In the genomic region with DNA sequence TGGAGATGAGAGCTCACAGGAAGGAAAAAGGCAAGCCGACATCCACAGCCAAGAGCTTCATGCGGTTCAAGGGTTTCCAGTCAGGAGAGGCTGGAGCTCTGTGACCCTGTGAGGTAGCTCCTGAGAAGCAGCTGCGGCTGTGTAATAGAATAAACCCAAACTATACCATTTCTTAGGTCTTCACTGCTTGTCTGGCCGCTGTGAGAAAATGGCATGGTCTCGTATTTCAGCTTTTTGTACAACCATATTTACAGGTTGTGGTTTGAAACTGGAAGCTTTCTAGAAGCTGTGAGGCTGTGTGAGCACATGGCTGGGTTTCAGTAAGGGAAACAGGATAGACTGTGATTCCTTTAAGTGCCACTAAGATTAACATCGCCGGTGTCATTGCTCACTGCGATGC, we compare ENCODE assay signal across 28 mouse cellular contexts.
A peak's percentile ranks its signal among the peaks of the same experiment; 100 is the strongest.
DNase-seq lines count a peak whose midpoint lies in the region; ATAC-seq lines count a peak whose summit lies in the region.
"Had no signal": no experiment of that assay in that cellular context is flagged by ENCODE, and none has a peak within 500 bp of the region (broad histone marks: within the 10 kb centered on the region; RNA-seq: fewer than 3 reads in every experiment).

No protein-coding gene starts in this region.

- no peaks in the 10 kb centered on the region for H3K4me1 ChIP-seq in embryonic facial prominence, embryonic 11.5 days (ENCODE audit: control insufficient read depth, insufficient read depth, low read length)
- H3K4me1 ChIP-seq in embryonic facial prominence, embryonic 10.5 days: no peaks in the 10 kb centered on the region
- no peaks in the 10 kb centered on the region for H3K4me1 ChIP-seq in embryonic facial prominence, embryonic 13.5 days
- H3K4me1 ChIP-seq in embryonic facial prominence, embryonic 15.5 days: no peaks in the 10 kb centered on the region
- H3K4me1 ChIP-seq: embryonic facial prominence, embryonic 12.5 days; forebrain, embryonic 10.5 days; forebrain, embryonic 12.5 days had no signal

- no peaks in the 10 kb centered on the region for H3K9me3 ChIP-seq in embryonic facial prominence, embryonic 11.5 days (replicated peaks; ENCODE audit: control insufficient read depth, low read length)
- H3K9me3 ChIP-seq in embryonic facial prominence, embryonic 10.5 days: no peaks in the 10 kb centered on the region
- H3K9me3 ChIP-seq in embryonic facial prominence, embryonic 13.5 days: no peaks in the 10 kb centered on the region
- no peaks in the 10 kb centered on the region for H3K9me3 ChIP-seq in embryonic facial prominence, embryonic 15.5 days (replicated peaks)
- H3K9me3 ChIP-seq: embryonic facial prominence, embryonic 12.5 days; forebrain, embryonic 10.5 days; G1E had no signal

- H3K9ac ChIP-seq in embryonic facial prominence, embryonic 11.5 days (replicated peaks; ENCODE audit: low read length): no peak overlapping the region
- 0 out of 2 replicates have a peak overlapping the region, but pooled peaks have one; percentile 11 for H3K9ac ChIP-seq in embryonic facial prominence, embryonic 13.5 days
- no peak overlapping the region for H3K9ac ChIP-seq in embryonic facial prominence, embryonic 15.5 days
- H3K9ac ChIP-seq: embryonic facial prominence, embryonic 12.5 days; forebrain, embryonic 12.5 days had no signal

- DNase-seq in embryonic facial prominence, embryonic 11.5 days (ENCODE audit: low spot score): peak; percentile 17
- no peak for DNase-seq in embryonic facial prominence, embryonic 10.5 days (ENCODE audit: low spot score)
- DNase-seq in 416B (ENCODE audit: low read depth): peak; percentile 81
- DNase-seq in layer of hippocampus, adult 11-12 months (ENCODE audit: low spot score): no peak
- no peak for DNase-seq in gastrocnemius, postnatal 4 days (ENCODE audit: low spot score in 2 of 2)
- DNase-seq: adrenal gland, adult 8-10 months; adrenal gland, postnatal 14 days; adrenal gland, postnatal 36 days; B cell, adult 2 months; cerebellum, adult 11-12 months; cerebellum, adult 2 months; cerebellum, adult 9-10 months; cerebellum, postnatal 10 days; cerebellum, postnatal 25 days had no signal

- H3K27me3 ChIP-seq in embryonic facial prominence, embryonic 11.5 days (ENCODE audit: control insufficient read depth, insufficient read depth, low read length): no peaks in the 10 kb centered on the region
- H3K27me3 ChIP-seq in embryonic facial prominence, embryonic 10.5 days (replicated peaks; ENCODE audit: low read depth, poor library complexity, severe bottlenecking): no peaks in the 10 kb centered on the region
- no peaks in the 10 kb centered on the region for H3K27me3 ChIP-seq in embryonic facial prominence, embryonic 13.5 days
- no peaks in the 10 kb centered on the region for H3K27me3 ChIP-seq in embryonic facial prominence, embryonic 15.5 days
- H3K27me3 ChIP-seq: CH12.LX; embryonic facial prominence, embryonic 12.5 days; forebrain, embryonic 12.5 days; Patski had no signal

- H3K4me3 ChIP-seq in embryonic facial prominence, embryonic 11.5 days (ENCODE audit: low read depth, low read length): no peak overlapping the region
- H3K4me3 ChIP-seq in embryonic facial prominence, embryonic 10.5 days: no peak overlapping the region
- H3K4me3 ChIP-seq in embryonic facial prominence, embryonic 13.5 days: no peak overlapping the region
- no peak overlapping the region for H3K4me3 ChIP-seq in embryonic facial prominence, embryonic 15.5 days (replicated peaks)
- H3K4me3 ChIP-seq: embryonic facial prominence, embryonic 12.5 days; erythroblast, embryonic 14.5 days; forebrain, embryonic 10.5 days; forebrain, embryonic 12.5 days had no signal

- no peaks in the 10 kb centered on the region for H3K36me3 ChIP-seq in embryonic facial prominence, embryonic 11.5 days (replicated peaks; ENCODE audit: control insufficient read depth, insufficient read depth, low read depth, low read length)
- H3K36me3 ChIP-seq in embryonic facial prominence, embryonic 10.5 days (replicated peaks): no peaks in the 10 kb centered on the region
- H3K36me3 ChIP-seq in embryonic facial prominence, embryonic 13.5 days: no peaks in the 10 kb centered on the region
- no peaks in the 10 kb centered on the region for H3K36me3 ChIP-seq in embryonic facial prominence, embryonic 15.5 days
- H3K36me3 ChIP-seq: embryonic facial prominence, embryonic 12.5 days; forebrain, embryonic 10.5 days; forebrain, embryonic 12.5 days; G1E had no signal

- no peak overlapping the region for H3K4me2 ChIP-seq in embryonic facial prominence, embryonic 11.5 days (ENCODE audit: low read depth, low read length)
- H3K4me2 ChIP-seq in embryonic facial prominence, embryonic 13.5 days: no peak overlapping the region
- no peak overlapping the region for H3K4me2 ChIP-seq in embryonic facial prominence, embryonic 15.5 days (replicated peaks)
- H3K4me2 ChIP-seq: embryonic facial prominence, embryonic 12.5 days; forebrain, embryonic 12.5 days had no signal

- H3K27ac ChIP-seq in embryonic facial prominence, embryonic 11.5 days (replicated peaks; ENCODE audit: low read depth, low read length): no peak overlapping the region
- H3K27ac ChIP-seq in embryonic facial prominence, embryonic 10.5 days (replicated peaks): no peak overlapping the region
- H3K27ac ChIP-seq in embryonic facial prominence, embryonic 13.5 days: no peak overlapping the region
- H3K27ac ChIP-seq in embryonic facial prominence, embryonic 15.5 days (replicated peaks): no peak overlapping the region
- H3K27ac ChIP-seq: embryonic facial prominence, embryonic 12.5 days; forebrain, embryonic 10.5 days; forebrain, embryonic 12.5 days had no signal

- 71% methylated on average over 8 of the region's 8 CpGs for WGBS in embryonic facial prominence, embryonic 11.5 days
- WGBS in embryonic facial prominence, embryonic 10.5 days: 81% methylated on average over 8 of the region's 8 CpGs
- 59% methylated on average over 8 of the region's 8 CpGs for WGBS in embryonic facial prominence, embryonic 13.5 days
- 61% methylated on average over 8 of the region's 8 CpGs for WGBS in embryonic facial prominence, embryonic 15.5 days

- ATAC-seq in embryonic facial prominence, embryonic 11.5 days (replicated peaks; ENCODE audit: insufficient number of reproducible peaks, low FRiP score, low TSS enrichment, low read depth): no peak
- no peak for ATAC-seq in embryonic facial prominence, embryonic 13.5 days (ENCODE audit: insufficient number of reproducible peaks, insufficient read depth, low FRiP score, low TSS enrichment, low read depth)
- peak; percentile 19; the same call in 1 of the 2 replicates for ATAC-seq in embryonic facial prominence, embryonic 15.5 days (ENCODE audit: insufficient number of reproducible peaks, low FRiP score, low TSS enrichment, low read depth)
- ATAC-seq in inflammation-experienced regulatory T-cells, adult 6 months: no peak
- ATAC-seq: activated CD4-positive, CD25-positive, alpha-beta regulatory T cell, adult 4 months; CD4-positive, CD25-positive, alpha-beta regulatory T cell, adult 4 months; forebrain, embryonic 14.5 days; forebrain, embryonic 16.5 days; Patski had no signal

Comparison
In these comparisons a context has a peak if more than half of its experiments do, and no peak if none do; other contexts are left out.
1. DNase-seq: peak in embryonic facial prominence, embryonic 11.5 days (single experiment) and 416B (single experiment); none in embryonic facial prominence, embryonic 10.5 days (single experiment), layer of hippocampus, adult 11-12 months (single experiment) and gastrocnemius, postnatal 4 days (0 of 2).